Mouse (Mus musculus) megakaryocyte, adult 5-6 weeks (primary cell): ENCODE measurements around the gene G6pdx. TPM values are rescaled to one million over a fixed set of nuclear protein-coding genes. Genes with fewer than 3 reads are reported as not detected.

Experiments
- total RNA-seq, 2 experiments: library from RNA; stranded (forward) in 1 of 2; stranded (reverse) in 1 of 2; fragments of 153-499, 151-499 nt in 1 of 2; fragments of 221-1000, 200-1000 nt in 1 of 2; gene quantifications; 2 replicates each; pipeline versions ENCODE4 v1.2.3 to v1.2.4; 2015 to 2017

Gene G6pdx
- total RNA-seq, 2 experiments from 2014 or later: 261 to 384 TPM

Other genes starting within 250 kb of the G6pdx start
- 614 and 619 TPM in 2 replicates for gene Flna, start 179.4 kb downstream of the G6pdx start, total RNA-seq (2015)
- gene Flna, start 179.4 kb downstream of the G6pdx start, total RNA-seq (2017): 2,027 and 2,122 TPM in 2 replicates
- 89.4 and 95.2 TPM in 2 replicates for gene Emd, start 174.5 kb downstream of the G6pdx start, total RNA-seq (2015)
- 73.3 and 99.8 TPM in 2 replicates for gene Emd, start 174.5 kb downstream of the G6pdx start, total RNA-seq (2017)
- 2,650 and 3,055 TPM in 2 replicates for gene Rpl10, start 158.4 kb downstream of the G6pdx start, total RNA-seq (2015)
- 1,311 and 1,465 TPM in 2 replicates for gene Rpl10, start 158.4 kb downstream of the G6pdx start, total RNA-seq (2017)
- 45.2 and 49.3 TPM in 2 replicates for gene Taz, start 147.3 kb downstream of the G6pdx start, total RNA-seq (2015)
- 28.1 and 33.1 TPM in 2 replicates for gene Taz, start 147.3 kb downstream of the G6pdx start, total RNA-seq (2017)
- gene Dnase1l1, start 146.9 kb downstream of the G6pdx start, total RNA-seq (2015): 105 and 116 TPM in 2 replicates
- 63.8 and 69.1 TPM in 2 replicates for gene Dnase1l1, start 146.9 kb downstream of the G6pdx start, total RNA-seq (2017)
- 229 and 231 TPM in 2 replicates for gene Atp6ap1, start 132.1 kb downstream of the G6pdx start, total RNA-seq (2015)
- gene Atp6ap1, start 132.1 kb downstream of the G6pdx start, total RNA-seq (2017): 218 and 254 TPM in 2 replicates
- 133 and 170 TPM in 2 replicates for gene Gdi1, start 124.2 kb downstream of the G6pdx start, total RNA-seq (2015)
- 44.6 and 70.5 TPM in 2 replicates for gene Gdi1, start 124.2 kb downstream of the G6pdx start, total RNA-seq (2017)
- 43.2 and 51.5 TPM in 2 replicates for gene Fam50a, start 116.2 kb downstream of the G6pdx start, total RNA-seq (2015)
- gene Fam50a, start 116.2 kb downstream of the G6pdx start, total RNA-seq (2017): 42.8 and 63.1 TPM in 2 replicates
- gene Plxna3, start 100.1 kb downstream of the G6pdx start, total RNA-seq (2015): 0.09 and 0.50 TPM in 2 replicates
- gene Plxna3, start 100.1 kb downstream of the G6pdx start, total RNA-seq (2017): 0.57 and 0.70 TPM in 2 replicates
- 53.3 and 55.1 TPM in 2 replicates for gene Lage3, start 75.6 kb downstream of the G6pdx start, total RNA-seq (2015)
- gene Lage3, start 75.6 kb downstream of the G6pdx start, total RNA-seq (2017): 16.0 and 20.2 TPM in 2 replicates
- 27.0 and 32.0 TPM in 2 replicates for gene Ubl4a, start 56.0 kb downstream of the G6pdx start, total RNA-seq (2015)
- gene Ubl4a, start 56.0 kb downstream of the G6pdx start, total RNA-seq (2017): 11.5 and 13.1 TPM in 2 replicates
- gene Slc10a3, start 55.8 kb downstream of the G6pdx start, total RNA-seq (2015): 18.4 and 24.3 TPM in 2 replicates
- 12.3 and 12.9 TPM in 2 replicates for gene Slc10a3, start 55.8 kb downstream of the G6pdx start, total RNA-seq (2017)
- 13.5 and 14.6 TPM in 2 replicates for gene Fam3a, start 35.9 kb downstream of the G6pdx start, total RNA-seq (2015)
- gene Fam3a, start 35.9 kb downstream of the G6pdx start, total RNA-seq (2017): 15.5 and 15.8 TPM in 2 replicates
- 8.8 and 11.7 TPM in 2 replicates for gene Ikbkg, start 35.9 kb downstream of the G6pdx start, total RNA-seq (2015)
- gene Ikbkg, start 35.9 kb downstream of the G6pdx start, total RNA-seq (2017): 31.9 and 50.0 TPM in 2 replicates
- not detected in 2 replicates for gene Gm6880, start 52.2 kb upstream of the G6pdx start, total RNA-seq (2015)
- not detected in 2 replicates for gene Gm6880, start 52.2 kb upstream of the G6pdx start, total RNA-seq (2017)
- not detected in 2 replicates for gene Olfr1326-ps1, start 145.7 kb upstream of the G6pdx start, total RNA-seq (2015)
- not detected in 2 replicates for gene Olfr1326-ps1, start 145.7 kb upstream of the G6pdx start, total RNA-seq (2017)
- gene Olfr1325, start 163.5 kb upstream of the G6pdx start, total RNA-seq (2015): not detected in 2 replicates
- not detected in 2 replicates for gene Olfr1325, start 163.5 kb upstream of the G6pdx start, total RNA-seq (2017)
- gene Gm5640, start 216.4 kb upstream of the G6pdx start, total RNA-seq (2015): not detected in 2 replicates
- not detected in 2 replicates for gene Gm5640, start 216.4 kb upstream of the G6pdx start, total RNA-seq (2017)